Mouse (Mus musculus): ENCODE results near the gene Anapc10. TPM values are rescaled to one million over a fixed set of nuclear protein-coding genes. Genes with fewer than 3 reads are reported as not detected.
"Not testable (repeated sequence)": the region's sequence is repeated elsewhere in the genome, so short reads cannot be mapped to it uniquely, and the experiment has no call there.

The Anapc10 gene
- total RNA-seq (2021): 10 to 100 TPM in 1 of 2 experiments, 1 to 10 TPM in 1; 9.6 to 10.4 TPM
- long read RNA-seq, experiment 1, full-length matches to known transcripts: 4 of 8 reads
- long read RNA-seq, experiment 1, partial matches to known transcripts: 0 of 8 reads
- long read RNA-seq, experiment 1, other reads (novel, unspliced or antisense): 4 of 8 reads
- long read RNA-seq, experiment 2, transcript Anapc10-201 (5 exons, 2,801 nt): major isoform, 6 of 13 reads
- long read RNA-seq, experiment 2, partial matches to known transcripts: 0 of 13 reads
- long read RNA-seq, experiment 2, other reads (novel, unspliced or antisense): 7 of 13 reads

DNA sequence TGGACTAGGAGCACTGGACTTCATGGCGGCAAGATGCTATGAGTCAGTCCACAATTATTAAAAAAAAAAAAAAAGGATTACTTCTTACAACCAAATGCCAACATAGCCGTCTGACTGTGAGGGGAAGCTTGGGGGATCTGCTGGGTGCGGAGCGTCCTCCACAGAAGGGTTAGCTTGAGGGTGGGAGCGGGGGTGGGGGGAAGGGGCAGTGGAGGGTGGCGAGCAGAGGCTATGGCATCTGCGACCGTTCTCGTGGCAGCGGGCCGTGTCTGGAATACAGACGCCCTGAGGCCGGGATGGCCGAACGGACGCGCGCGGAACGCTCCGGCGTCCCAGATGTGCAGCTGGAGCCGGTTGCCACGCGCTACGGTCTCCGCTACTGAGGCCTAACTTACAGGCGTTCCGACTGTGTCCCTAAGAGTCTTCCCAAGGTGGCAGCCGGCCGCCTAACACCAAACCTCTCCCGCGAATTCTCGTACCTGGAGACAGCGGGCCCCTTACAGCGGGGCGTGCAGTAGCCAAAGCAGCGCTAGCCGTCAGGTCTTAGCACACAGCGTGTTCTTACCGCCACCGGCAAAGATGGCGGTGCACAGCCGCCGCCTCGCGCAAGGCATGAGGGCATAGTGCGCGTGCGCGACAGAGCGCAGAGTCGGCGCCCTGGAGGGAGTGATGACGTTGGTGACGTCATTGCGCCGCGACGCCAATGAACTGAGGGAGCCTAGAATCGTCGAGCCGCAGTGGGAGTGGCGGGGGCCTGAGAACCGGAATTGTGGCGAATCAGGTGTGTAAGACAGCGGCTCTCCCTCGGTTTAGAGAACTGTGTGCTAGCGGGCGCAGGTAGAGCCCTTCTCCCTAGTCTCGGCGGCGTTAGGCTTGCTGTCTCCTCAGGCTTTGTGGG, at the start of gene Anapc10, which contains the start of gene Abce1:
Anapc10 (plus strand) TSS at position 757 of the 898 bp plus-strand sequence.
Abce1 (minus strand) TSS at position 677 of the 898 bp plus-strand sequence.
- peak; percentile 98 to 99 for DNase-seq (ENCODE audit: low spot score in 2 of 2)

DNA sequence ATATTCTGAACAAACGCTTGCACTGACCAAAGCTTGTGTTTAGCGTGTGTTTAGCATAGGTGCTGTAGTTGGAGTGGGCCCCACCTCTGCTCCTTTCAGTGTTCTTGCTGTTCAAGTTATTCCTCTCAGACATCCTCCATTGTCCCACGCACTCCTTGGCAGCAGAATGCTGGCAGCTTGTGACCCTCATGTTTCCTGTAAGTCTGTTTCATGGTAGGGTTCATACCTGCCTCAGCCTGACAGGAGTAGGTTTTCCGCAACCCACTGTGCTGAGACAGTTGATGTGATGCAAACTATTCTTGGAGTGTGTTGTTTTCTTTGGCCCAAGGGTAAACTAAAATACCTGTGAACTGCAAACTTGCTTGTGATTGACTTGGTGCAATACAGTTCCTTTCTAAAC, 35.2 kb upstream of the Anapc10 start:
- DNase-seq (ENCODE audit: low spot score in 2 of 2): no peak

DNA sequence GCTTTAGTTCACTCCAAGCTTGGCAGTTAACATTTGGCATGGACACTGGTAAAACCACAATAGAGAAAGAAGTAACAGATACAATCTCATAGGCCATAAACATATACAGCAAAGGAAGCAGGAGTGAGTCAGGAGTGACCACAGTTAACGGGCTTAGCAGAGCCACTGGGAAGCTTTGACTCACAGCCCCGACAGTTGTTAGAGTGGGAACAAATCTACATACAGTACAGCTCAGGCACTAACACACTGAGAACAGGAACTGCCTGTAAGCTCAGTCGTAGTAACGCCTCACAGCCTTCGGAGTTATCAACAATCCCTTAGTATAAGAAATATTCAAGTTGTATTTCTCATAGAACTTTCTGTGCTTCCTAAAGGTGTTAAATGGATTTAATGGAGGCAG, 32.6 kb upstream of the Anapc10 start:
- DNase-seq (ENCODE audit: low spot score in 2 of 2): no peak

DNA sequence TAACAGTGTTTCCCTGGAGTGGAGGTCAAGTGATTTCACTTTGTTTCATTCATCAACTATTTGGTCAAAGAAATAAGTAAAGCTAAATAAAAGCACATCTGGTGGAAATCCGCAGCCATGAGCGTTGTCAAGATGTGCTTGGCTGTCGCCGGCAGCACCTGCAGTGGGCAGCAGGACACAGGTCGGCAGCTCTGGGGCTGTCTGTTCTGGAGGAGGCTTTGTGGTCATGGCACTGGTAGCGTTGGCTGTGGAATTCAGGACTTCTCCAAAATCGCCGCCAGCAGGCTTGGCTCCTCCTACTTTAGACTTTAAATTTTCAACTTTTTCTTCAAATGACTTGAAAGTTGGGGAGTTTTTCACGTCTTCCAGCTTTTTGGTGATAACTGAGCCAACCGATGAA, 31.5 kb upstream of the Anapc10 start:
- not testable (repeated sequence) for DNase-seq (ENCODE audit: low spot score in 2 of 2)

DNA sequence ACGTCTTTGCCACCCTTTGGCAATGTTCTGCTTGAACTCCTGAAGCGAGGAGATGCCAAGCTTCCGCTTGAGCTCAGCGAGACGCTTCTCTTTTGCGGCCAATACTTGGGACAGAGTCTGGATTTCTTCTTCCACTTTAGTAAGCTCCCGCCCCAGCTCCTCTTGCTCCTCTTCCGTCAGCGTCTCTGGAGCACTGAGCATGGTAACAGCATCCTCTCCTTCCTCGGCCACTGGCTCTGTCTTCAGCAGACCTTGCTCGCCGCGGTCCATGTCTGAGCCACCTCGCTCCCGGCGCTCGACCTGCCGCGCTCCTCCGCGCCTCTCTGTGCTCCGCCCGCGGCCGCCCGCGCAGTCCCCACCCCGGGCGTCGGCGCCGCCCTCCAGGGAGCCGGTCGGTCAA, 31.1 kb upstream of the Anapc10 start:
- peak; percentile 12 to 14 for DNase-seq (ENCODE audit: low spot score in 2 of 2)

DNA sequence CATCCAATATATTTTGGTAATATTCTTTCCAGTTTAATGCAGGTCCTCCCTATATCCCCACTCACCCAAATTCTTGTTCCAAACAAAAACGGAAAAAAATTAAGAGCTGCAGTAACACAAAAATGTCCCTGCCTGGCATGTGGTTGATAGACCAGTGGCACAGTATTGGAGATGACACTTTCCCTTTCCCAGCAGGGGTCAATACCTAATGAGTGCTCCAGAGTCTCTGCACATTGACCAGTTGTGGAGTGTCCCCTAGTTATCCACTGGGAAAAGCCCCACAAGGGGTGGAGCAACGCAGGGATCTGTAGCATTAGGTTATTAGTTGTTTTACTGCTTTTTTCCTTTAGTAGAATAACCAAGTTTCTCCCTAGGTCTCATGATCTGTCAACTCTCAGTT, 30.7 kb upstream of the Anapc10 start:
- DNase-seq (ENCODE audit: low spot score in 2 of 2): no peak

DNA sequence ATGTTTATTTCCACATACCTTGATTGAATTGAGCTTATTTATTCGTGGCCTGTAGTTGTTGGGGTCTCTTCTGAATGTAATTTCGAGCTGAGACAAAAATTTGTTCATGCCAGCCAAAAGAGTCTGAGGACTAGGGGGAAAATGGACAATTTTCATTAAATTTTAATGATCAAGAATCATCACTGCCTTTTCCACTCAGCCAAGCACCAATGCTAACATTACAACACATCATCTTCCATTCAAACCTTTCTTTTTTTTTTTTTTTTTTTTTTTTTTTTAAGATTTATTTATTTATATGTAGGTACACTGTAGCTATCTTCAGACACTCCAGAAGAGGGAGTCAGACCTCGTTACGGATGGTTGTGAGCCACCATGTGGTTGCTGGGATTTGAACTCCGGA, 25.7 kb upstream of the Anapc10 start:
- not testable (repeated sequence) for DNase-seq (ENCODE audit: low spot score in 2 of 2)

DNA sequence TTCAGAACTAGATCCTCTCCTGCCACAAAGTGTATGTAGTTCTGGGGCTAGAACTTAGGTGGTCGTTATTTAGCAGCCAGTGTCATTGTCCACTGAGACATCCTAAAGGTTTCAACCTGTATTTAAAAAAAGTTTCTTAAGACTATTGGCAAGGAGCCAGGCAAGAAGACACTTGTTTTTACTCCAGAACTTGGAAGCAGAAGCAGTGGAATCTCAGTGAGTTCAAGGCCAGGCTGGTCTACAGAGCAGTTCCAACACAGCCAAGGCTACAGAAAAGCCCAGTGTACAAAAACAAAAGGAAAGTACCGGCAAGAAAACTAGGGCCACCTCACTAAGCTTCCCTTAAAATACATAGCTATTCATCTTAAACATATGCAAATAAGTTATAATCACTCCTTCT, 19.1 kb upstream of the Anapc10 start:
- no peak for DNase-seq (ENCODE audit: low spot score in 2 of 2)

DNA sequence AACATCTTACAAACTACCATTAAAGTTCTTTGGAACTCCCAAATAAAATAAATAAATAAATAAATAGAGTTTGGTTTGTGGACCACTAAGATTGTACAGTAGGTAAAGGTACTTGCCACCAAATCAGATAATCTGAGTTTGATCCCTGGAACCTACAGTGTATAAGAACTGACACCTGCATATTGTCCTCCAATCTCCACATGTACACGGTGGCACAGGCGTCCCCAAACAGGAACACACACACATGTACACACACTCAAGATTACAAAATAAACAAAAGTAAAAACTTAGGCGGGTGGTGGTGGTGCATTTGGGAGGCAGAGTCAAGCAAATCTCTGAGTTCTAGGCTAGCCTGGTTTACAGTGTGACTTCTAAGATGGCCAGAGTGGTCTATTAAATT, 4.9 kb upstream of the Anapc10 start:
- no peak for DNase-seq (ENCODE audit: low spot score in 2 of 2)

DNA sequence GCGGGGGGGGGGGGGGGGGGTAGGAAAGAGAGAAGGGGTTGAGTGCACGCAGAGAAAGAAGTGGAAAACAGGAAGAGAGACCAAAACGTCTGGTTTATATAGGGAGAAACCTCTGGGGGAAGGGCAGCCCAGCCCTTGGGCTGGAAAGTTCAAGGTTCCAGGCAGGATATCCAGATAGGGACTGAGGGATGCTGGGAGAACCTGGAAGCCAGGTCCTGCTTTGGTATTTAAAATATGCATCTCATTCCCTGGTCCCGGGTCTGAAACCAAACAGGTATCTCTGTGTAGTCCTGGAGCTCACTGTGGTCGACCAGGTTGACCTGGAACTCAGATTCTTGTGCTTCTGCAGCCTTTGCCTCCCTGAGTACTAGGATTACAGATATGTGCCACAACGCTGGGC, 1.1 kb downstream of the Anapc10 start:
- no peak for DNase-seq (ENCODE audit: low spot score in 2 of 2)

DNA sequence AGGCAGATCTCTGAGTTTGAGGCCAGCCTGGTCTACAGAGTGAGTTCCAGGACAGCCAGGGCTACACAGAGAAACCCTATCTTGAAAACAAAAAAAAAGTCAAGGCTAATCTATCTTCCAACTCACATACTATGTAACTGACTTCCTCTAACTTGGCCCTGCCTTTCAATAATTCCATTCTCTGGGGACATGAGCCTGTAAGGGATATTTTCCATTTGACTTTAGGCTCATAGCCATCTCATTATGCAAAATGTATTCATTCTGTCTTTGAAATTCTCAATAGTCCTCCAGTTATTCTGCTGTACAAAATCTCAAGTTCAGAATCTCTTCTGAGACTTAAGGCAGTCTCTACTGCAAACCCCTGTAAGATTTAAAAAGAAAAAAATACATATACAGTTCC, 9.9 kb downstream of the Anapc10 start:
- DNase-seq (ENCODE audit: low spot score in 2 of 2): no peak

DNA sequence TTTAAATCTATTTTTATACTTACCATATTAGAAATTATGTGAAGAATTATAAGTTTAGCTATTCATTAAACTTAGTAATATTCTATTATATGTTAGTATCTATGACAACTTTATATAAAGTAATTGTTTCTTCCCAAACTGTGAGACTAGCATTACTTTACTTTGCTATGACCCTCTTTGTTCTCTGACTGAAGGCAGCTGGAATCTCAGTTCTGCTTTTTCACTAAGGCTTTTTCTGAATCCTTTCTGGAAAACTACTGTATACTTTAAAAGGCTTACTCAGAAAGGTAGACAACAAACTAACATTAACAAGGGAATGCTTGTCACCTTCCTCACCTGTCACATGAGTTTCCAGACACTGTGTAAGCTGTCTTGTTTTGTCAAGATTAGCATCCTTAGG, 11.7 kb downstream of the Anapc10 start:
- DNase-seq (ENCODE audit: low spot score in 2 of 2): no peak

DNA sequence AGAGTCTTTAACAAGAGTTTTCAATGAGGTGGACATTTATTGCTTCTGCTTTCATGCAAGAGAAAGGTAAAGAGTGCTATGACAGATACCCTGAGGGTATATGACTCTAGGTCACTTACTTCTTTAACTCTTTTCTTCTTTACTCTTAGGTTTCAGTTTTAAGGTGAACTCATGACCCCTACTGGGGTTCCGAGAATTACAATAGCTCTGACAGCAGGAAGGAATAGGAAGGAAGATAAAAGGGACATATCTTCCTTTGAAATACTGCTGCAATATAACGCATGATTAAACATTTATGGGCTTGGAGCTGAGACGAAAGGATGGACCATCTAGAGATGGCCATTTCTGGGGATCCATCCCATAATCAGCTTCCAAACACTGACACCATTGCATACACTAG, 13.0 kb downstream of the Anapc10 start:
- no peak for DNase-seq (ENCODE audit: low spot score in 2 of 2)

DNA sequence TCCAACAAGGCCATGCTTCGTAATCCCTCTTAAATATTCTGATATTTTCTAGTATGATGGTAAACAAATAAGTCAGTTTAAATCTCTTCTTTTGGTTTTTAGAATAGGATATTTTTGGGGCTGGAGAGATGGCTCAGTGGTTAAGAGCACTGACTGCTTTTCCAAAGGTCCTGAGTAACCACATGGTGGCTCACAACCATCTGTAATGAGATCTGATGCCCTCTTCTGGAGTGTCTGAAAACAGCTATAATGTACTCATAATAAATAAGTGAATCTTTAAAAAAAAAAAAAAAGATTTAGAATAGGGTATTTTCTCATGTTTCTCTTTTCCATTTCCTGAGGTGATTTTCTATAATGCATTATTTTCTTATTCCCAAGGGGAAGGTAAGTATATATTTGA, 16.3 kb downstream of the Anapc10 start:
- no peak for DNase-seq (ENCODE audit: low spot score in 2 of 2)

DNA sequence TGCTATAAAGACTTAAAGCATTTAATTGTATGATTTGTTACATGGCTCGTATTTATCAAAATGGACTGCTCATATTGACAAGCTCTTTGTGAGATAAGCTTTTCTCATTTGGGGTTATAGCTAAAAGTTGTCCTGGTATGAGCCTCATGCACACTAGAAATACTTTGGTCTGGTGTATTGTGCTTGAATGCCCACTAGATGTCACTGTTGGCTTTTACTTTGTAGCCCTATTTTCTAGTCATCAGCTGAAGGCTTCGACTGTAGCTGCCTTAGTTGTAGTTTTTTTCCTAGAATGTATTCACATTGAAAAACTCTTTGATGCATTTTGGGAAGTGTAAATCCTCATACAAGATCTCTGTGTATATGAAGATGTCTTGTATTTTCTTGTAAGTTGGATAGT, 22.7 kb downstream of the Anapc10 start:
- DNase-seq (ENCODE audit: low spot score in 2 of 2): peak; percentile 28

DNA sequence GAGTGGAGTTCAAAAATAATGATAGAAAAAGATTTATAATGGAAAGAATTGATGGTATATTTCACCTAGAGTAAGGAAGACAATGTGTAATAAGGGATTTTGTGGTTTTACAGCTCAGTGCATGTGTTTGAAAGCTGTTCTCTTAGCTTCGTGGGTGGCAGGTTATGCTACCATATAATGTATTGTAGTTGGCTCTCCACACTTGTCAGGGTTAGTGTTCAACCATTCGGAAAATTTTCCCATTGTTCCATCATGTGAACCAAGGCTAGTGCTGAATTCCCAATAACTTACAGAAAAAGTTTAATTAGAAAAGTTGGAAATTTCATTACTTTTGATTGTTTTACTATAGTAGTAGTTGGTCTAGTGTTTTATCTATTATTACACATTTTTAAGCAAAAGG, 36.6 kb downstream of the Anapc10 start:
- DNase-seq (ENCODE audit: low spot score in 2 of 2): no peak

DNA sequence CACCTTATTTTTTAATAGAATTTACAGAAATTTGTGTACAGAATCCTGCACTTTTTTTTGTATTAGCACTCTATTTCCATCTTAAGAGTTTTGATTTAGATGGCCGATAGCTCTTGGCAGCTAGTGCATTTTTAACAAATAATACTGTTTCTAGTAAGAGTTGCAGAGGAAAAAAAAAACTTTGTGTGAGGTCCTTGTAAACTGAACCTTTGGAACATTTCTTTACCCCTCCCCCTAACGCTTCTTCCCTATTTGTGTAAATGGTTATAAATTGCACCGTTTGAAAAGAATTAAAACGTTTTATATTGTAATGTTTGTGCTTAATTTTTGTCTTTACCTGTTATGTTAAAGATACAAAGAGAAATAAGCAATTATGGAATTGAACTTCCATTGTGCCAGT, 37.0 kb downstream of the Anapc10 start:
- DNase-seq (ENCODE audit: low spot score in 2 of 2): no peak

DNA sequence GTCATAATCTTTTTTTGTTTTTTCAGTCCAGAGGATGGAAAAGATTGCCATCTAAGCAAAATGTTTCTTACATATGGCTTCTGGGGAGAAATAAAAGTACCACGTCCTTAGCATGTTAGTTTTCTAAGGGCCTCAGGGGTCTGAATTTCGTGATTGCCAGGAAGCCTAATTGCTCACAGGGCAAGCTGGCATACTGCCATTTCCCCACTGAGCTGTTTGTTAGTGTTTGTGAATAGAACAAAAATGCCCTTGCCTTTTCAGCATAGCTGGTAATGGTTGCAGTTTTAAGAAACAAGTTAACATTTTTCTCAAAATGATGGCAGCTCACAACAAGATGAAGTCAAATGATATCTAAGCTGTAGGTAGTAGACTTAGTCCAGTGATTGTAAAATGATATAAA, 38.7 kb downstream of the Anapc10 start:
- no peak for DNase-seq (ENCODE audit: low spot score in 2 of 2)

DNA sequence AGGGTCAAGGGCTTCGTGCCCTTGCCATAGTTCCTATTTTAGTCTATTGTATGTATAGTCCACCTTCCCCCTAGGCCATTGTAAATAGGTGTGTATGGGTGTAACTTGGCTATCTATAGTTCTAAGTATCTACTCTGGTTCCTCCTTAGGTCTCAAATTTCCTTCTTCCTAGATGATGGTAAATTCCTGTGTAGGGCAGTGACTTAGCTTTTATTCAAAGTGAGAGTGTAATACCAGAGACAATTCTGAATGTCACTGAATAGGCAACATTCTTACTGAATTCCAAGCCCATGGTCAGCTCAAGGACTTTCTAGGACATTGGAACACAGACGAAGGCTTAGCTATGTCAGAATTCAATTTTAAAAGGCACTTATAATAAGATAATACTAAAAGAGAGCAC, 83.3 kb downstream of the Anapc10 start:
- not testable (repeated sequence) for DNase-seq (ENCODE audit: low spot score in 2 of 2)

DNA sequence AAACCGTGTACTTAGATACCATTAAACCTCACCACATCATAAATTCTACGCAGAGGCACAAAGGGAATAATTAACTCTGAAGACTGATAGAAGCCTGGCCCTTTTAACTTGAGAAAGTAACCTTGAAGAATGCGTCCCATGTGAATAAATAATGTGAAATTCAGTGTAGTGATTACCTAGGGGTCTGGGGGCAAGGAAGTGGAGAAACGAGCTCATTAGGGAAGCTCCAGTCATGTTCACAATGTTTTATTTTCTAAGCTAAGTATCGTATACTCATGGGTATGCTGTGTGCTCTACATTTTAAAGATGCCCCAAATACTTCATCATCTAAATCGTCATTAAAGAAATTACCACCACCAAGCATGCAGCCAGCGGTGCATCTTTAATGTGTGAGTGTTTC, 85.1 kb downstream of the Anapc10 start:
- no peak for DNase-seq (ENCODE audit: low spot score in 2 of 2)

DNA sequence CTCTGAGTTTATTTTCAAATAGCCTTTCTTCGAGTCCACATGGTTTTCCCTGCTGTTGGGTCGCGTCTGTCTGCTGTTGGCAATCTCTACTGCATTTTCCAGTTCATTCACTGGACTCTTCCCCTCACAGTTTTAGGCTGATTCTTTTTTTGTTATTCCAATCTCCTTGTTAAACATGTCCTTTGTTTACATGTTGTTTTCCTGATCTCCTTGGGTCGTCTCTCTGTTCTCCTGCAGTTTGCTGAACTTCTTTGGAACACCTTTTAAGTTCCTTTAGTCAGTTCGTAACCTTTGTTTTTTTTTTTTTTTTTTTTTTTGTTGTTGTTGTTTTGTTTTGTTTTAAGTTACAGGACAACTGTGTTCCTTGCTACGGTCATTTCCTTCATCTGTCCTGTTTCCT, 92.9 kb downstream of the Anapc10 start:
- DNase-seq (ENCODE audit: low spot score in 2 of 2): no peak

DNA sequence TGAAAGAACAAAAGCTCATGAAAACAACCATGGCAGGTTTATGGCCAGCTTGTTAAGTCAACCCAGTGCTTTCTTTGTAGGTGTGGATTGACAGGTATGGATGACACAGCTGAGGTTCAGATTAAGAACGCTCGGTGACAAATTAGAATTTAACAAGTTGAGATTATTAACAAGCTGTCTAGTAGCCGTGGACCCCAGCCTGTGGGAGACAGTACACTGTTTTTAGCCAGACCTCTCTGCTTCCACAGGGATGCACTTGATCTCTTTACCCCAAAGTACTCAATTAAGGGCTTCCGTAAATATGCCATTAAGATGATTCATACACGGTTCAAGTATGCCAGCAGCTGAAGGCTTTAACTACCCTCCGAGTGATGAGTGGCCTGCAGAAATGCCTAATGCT, 95.4 kb downstream of the Anapc10 start:
- DNase-seq (ENCODE audit: low spot score in 2 of 2): no peak

DNA sequence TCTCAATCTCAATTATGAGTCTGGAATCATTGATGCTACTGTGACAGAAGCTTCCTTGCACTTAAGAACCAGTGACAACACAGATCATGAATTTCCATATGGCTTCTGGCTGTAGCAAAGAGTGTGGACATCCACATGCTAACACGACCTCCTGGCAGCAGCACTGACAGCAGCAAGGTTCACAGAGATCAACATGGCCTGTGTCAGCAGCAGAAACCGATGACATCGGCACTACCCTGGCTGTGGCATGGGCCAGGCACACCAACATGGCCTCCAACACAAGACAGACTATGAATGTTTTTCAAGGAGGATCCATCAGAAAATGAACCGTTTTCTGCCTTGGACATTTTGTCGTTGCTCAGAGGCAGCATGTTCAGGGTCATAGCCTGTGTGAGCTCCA, 114.9 kb downstream of the Anapc10 start:
- DNase-seq (ENCODE audit: low spot score in 2 of 2): no peak
